Mouse (Mus musculus): ENCODE results near the gene Gna14. TPM values are rescaled to one million over a fixed set of nuclear protein-coding genes. Genes with fewer than 3 reads are reported as not detected.

Gene Gna14
- total RNA-seq, 4 experiments from 2014 or later: 0.39 to 0.50 (median 0.44) TPM

DNA sequence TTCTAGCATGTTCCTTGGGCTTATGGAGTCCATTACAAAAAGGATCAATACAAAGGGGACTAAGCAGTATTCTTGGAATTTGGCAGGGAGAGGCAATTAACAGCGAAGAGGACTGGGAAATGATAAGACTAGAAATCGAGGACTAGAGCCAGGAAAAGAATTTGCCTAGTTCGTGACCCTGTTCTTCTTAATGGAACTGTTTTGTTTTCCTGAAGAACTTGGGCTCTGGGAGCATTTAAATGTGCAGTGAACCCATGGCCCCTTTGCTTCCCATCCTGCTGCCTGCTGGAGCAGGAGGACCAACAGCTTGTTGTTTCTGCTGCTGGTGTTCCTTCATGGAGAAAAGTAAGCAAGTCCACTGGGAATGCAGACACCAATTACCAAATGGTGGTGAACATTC lies 15.3 kb downstream of the Gna14 start:
- no peak for DNase-seq (ENCODE audit: low spot score in 2 of 2)

- DNase-seq (ENCODE audit: low spot score in 2 of 2): no peak
These were observed 20.6 kb downstream of the Gna14 start for GRCm38 (mm10) chr19:16456181-16456580.

- DNase-seq (ENCODE audit: low spot score in 2 of 2): no peak
These were observed 21.6 kb downstream of the Gna14 start for GRCm38 (mm10) chr19:16457127-16457526.

GRCm38 (mm10) chr19:16459317-16459716 lies 23.8 kb downstream of the Gna14 start:
- DNase-seq (ENCODE audit: low spot score in 2 of 2): no peak

DNA sequence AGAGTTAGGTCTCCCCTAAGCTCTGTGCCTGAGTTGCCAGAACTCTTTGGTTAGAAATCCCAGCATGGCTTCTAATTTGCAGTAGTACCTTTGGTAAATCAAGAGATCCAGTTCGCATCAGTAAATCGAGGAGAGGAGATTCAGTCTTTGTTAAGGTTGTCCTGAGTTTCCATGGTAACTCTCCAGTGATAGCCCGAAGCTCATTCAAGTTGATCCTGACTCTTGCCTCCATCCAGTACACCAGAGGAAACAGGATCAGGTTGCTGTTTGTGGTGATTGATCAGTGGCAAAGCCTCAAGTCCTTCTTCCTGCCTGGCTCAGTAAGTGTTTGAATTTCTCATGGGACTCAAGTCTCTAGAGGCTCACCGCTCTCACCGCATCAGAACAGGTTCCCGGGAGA lies 24.7 kb downstream of the Gna14 start:
- DNase-seq (ENCODE audit: low spot score in 2 of 2): no peak

DNA sequence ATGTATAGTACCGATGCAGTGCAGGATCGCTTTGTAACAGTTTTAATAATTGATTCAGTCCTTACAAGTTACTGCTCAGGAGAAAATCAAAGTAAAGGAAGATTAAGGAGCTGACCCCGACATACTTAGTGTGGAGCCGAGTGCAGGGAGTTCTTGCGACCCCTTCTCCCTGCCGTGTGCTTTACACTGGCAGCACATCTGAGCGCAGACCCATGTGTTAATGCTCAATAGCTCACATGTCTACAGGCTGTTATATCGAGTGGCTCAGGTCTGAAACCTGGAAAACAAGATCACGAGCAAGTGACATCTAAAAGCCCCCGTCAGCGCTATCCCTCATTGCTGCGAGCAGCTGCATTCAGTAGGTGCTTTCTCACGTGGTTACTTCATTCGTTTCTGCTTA lies 25.3 kb downstream of the Gna14 start:
- no peak for DNase-seq (ENCODE audit: low spot score in 2 of 2)

DNA sequence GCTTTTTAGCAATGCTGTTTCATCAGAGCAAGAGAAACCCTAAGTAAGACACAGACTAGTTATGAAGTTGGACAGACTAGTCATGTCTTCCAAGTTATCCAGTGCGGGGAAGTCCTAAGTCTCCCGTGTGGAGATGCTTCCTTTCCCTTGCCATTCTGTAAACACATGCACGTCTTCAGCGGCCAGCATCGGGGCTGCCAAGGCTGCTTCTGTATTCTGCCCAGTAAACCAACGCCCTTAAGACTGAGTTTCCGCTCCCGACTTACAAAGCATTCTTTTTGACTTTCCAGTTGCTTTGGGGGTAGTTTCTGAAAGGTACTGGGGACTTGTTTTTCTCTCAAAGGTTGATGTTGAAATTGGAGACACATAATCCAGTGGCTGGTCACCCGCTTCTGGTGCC lies 26.9 kb downstream of the Gna14 start:
- no peak for DNase-seq (ENCODE audit: low spot score in 2 of 2)

GRCm38 (mm10) chr19:16464730-16465129 lies 29.2 kb downstream of the Gna14 start:
- DNase-seq (ENCODE audit: low spot score in 2 of 2): no peak

GRCm38 (mm10) chr19:16468756-16469374 lies 33.3 kb downstream of the Gna14 start:
- no peak for DNase-seq (ENCODE audit: low spot score in 2 of 2)

- DNase-seq (ENCODE audit: low spot score in 2 of 2): no peak
These were observed 37.1 kb downstream of the Gna14 start for GRCm38 (mm10) chr19:16472655-16473054.

DNA sequence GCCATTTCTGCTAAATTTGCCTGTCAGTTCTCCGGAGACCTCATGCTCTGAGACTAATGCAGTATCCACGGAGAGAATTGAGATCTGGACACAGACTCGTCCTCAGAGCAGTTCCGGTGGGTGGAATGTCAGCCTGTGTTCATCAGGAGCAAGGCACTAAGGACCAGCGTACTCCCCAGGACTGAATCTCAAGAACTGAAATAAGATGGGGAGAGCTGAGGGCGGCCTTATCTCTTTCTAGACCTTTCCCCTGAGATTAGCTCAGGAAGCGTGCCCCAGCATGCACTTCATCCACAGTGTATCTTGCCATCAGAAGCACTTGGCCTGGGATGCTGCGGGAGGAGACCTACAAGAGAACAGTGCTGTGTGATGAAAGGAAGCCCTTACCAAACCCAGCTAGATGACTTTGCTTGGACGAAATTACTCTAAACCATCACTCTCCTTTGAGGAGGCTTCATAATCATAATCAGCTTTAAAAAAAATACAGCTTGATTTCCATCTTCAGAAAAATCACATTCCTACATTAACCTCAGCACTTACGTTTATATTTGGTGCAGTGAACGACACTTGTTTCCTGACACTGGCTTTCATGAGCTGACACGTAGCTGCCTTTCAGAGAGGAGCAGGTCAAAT lies 41.9 kb downstream of the Gna14 start:
- no peak for DNase-seq (ENCODE audit: low spot score in 2 of 2)

- no peak for DNase-seq (ENCODE audit: low spot score in 2 of 2)
These were observed 42.6 kb downstream of the Gna14 start for GRCm38 (mm10) chr19:16478186-16478607.

GRCm38 (mm10) chr19:16482047-16482446 lies 46.5 kb downstream of the Gna14 start:
- DNase-seq (ENCODE audit: low spot score in 2 of 2): no peak

DNA sequence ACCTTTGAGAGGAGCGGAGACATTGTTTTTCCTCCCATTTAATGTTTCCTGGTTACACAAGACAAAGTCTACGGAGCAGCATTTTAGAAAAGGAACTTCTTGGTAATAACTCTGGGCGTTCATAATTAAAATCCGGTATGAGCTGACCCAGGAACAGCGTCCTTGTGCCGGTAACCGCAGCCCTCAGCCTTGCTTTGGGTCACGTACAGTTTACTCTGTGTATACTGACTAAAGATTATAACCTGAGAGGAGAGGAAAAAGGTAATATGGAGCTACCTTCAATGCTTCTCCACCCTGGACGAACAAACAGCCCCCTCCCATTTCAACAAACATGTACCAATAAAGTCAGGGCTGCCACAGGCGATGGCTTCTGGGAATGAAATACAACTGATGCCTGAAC lies 48.7 kb downstream of the Gna14 start:
- DNase-seq (ENCODE audit: low spot score in 2 of 2): no peak

- no peak for DNase-seq (ENCODE audit: low spot score in 2 of 2)
These were observed 49.1 kb downstream of the Gna14 start for GRCm38 (mm10) chr19:16484671-16485070.

DNA sequence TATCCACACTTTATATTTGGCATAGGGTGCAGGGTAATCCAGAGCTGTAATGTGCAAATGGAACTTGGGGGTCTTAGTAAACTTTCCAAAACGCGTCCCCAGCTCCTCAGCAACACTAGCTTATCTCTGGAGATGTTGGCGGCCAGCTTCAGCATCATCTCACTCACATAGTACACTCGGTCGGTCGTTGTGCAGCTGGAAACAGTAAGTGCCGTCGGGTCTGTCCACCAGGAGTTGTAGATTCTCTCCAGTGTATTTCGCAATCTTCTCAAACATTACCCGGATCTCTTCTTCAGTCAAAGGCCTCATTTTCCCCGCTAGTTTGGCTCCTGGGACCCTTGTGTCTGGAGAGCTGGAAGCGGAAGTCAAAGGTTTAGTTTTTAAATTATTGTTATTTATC lies 55.2 kb downstream of the Gna14 start:
- no peak for DNase-seq (ENCODE audit: low spot score in 2 of 2)

DNA sequence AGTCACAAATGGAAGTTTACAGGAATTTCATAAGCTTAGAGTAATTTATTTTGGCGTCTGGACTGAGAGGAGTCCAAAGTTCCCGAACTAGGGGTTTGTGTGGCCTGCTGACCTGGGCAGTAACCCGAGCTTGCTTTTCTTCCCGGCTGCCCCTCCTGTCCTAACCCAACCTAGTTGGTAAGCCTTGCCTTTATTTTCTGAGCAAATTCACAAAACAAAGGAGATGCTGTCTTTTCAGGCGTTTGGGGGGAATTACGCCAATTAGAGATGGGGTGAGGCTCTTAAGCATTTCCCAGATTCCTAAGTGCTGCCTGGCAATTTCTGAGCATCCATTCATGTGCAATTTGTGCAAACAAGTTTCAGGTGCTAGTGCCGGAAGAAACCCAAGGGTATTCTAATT lies 55.9 kb downstream of the Gna14 start:
- no peak for DNase-seq (ENCODE audit: low spot score in 2 of 2)

DNA sequence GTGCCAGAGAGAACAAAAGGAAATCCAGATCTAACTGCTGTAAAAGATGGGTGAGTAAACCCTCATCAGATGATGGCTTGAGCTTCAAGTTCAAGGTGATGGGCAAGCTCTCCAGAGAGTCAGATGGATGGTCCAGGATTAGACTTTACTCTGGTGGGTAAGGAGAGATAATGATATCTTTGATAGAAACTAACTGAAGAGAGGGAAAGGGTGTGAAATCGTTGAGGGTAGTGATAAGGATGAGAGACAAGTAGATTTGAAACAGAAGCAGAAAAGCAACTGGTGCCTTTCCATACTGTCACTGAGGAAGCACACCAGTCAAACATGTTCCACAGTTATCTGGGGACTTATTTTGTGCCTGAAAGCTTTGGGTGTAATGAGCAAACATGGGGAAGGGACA lies 56.9 kb downstream of the Gna14 start:
- no peak for DNase-seq (ENCODE audit: low spot score in 2 of 2)

DNA sequence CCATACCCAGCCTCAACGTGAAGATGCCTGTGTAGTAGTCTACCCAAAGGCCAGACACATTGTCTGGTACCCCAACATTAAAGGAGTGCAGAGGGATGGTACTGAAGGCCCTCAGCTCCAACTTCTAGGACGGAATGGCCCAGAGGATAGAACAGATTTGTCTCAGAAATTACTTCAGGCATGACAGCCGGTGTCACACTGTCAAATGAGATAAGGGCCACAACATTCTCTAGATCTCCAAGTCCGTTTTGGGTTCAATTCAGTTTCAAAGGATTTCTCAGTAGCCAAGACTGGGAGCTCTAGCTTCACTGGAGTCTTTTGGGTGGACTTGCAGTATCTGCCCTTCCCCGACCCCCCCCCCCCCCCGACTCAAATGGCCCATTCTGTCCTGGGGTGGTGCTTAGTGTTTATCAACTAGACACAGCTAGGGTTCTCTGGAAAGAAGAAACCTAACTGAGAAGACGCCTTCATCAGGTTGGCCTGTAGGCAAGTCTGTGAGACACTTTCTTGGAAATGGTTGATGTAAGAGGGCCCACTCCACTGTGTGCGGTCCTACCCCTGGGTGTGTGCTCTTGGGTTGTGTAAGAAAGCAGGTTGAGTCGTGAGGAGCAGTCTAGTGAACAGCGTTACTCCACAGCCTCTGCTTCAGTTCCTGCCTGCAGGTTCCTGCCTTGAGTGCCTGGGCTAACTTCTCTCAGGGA lies 59.4 kb downstream of the Gna14 start:
- no peak for DNase-seq (ENCODE audit: low spot score in 2 of 2)

DNA sequence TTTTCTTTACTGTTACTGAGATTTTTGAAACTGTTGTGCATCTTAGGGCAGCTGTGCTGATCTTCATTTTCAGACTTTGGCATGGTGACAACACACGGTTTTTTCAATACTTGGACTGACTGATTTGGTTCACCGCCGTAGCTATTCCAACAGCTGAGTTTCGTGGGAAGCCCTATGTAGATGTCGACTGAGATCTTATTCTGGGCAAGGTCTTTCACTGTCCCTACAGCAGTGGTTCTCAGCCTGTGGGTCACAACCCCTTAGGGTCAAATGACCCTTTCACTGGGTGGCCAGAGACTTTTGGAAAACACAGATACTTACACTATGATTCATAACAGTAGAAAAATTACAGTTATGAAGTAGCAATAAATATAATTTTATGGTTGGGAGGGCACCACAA lies 60.5 kb downstream of the Gna14 start:
- no peak for DNase-seq (ENCODE audit: low spot score in 2 of 2)

GRCm38 (mm10) chr19:16502054-16502453 lies 66.5 kb downstream of the Gna14 start:
- no peak for DNase-seq (ENCODE audit: low spot score in 2 of 2)

DNA sequence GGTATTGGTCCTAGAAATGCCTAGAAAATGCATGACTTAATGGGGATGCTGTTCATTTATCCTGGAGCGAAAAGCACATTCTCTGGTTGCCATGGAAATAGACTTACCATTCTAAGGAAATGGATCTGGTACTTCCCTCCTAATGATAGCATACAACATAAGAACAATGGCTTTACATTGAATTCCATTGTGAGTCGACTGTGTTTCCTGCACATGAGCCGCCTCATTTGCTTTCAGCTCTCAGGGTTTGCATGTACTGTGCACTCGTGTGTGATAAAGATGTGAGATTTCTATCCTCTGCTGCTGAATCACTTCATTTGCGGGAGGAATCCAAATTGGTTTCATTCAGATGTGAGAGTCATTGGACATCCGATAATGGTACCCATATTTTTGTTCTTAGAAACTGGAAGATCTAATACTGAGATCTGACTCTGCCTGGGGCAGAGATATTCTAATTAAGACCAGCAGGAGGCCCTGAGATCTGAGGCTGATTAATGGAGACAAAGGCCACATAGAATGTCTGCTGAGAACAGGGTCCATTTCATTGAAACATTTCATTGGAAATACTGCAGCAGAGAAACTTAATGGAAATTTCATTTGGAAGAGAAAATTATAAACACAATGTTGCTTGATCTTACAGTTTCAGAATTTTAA lies 71.3 kb downstream of the Gna14 start:
- DNase-seq (ENCODE audit: low spot score in 2 of 2): no peak
